Mouse (Mus musculus) left cerebral cortex, adult 2 months (tissue): ENCODE measurements around the gene Zdhhc9. TPM values are rescaled to one million over a fixed set of nuclear protein-coding genes. Genes with fewer than 3 reads are reported as not detected.

Experiments
- DNase-seq, 2 experiments: peaks; one replicate each; pipeline ENCODE4 v3.0.0; 2021 to 2022; ENCODE audit warnings: low spot score in 2 of 2, mixed read lengths in 1 of 2; ENCODE audit errors: extremely low spot score in 1 of 2
- H3K27ac ChIP-seq: fragments of 200-600 bp; 2 replicates; pipeline ENCODE4 v1.8.1; 2022
- H3K4me3 ChIP-seq: fragments of 200-600 bp; 2 replicates; pipeline ENCODE4 v1.8.1; 2022
- CTCF ChIP-seq: fragments of 200-600 bp; IDR thresholded peaks from 2 replicates; pipeline ENCODE4 v1.8.1; 2022; ENCODE audit warnings: antibody characterized with exemption, mild to moderate bottlenecking, moderate library complexity
- intact Hi-C: fragments of 180-260 bp; cut with DNase I; formaldehyde crosslinking; loops from one replicate; pipeline ENCODE4 v1.15.1; 2025
- total RNA-seq, 2 experiments: library from RNA; stranded (reverse); gene quantifications; 2 replicates each; pipeline ENCODE4 v1.2.3; 2021

The Zdhhc9 gene
- total RNA-seq, 2 experiments from 2014 or later, result 44.9 to 46.5 TPM

GRCm38 (mm10) chrX:48140286-48140877 lies 68.3 kb downstream of the Zdhhc9 start:
- no peak for TF ChIP-seq CTCF
- intact Hi-C loops, result no loop called here
- Histone ChIP-seq H3K4me3 (no peak overlapping the region), H3K27ac (no peak overlapping the region)
- DNase-seq, result no peak

- intact Hi-C loops, result no loop called here
These were observed 69.1 kb downstream of the Zdhhc9 start for GRCm38 (mm10) chrX:48139368-48140285.

GRCm38 (mm10) chrX:48138539-48139275 lies 70.0 kb downstream of the Zdhhc9 start:
- H3K27ac ChIP-seq, result no peak overlapping the region
- intact Hi-C loops, result no loop called here
- TF ChIP-seq CTCF, result no peak
- no peak for DNase-seq
- no peak overlapping the region for H3K4me3 ChIP-seq

More at GRCm38 (mm10) chrX:48139368-48140285, 69.1 kb downstream of the Zdhhc9 start:
- no peak for TF ChIP-seq CTCF
- Histone ChIP-seq H3K4me3 (no peak overlapping the region), H3K27ac (no peak overlapping the region)
- no peak for DNase-seq

GRCm38 (mm10) chrX:48138011-48138410 lies 70.7 kb downstream of the Zdhhc9 start:
- intact Hi-C loops, result no loop called here
- no peak for DNase-seq
- TF ChIP-seq CTCF, result no peak
- no peak overlapping the region for H3K27ac ChIP-seq
- no peak overlapping the region for H3K4me3 ChIP-seq

- TF ChIP-seq CTCF, result no peak
- H3K27ac ChIP-seq, result no peak overlapping the region
- DNase-seq, result no peak
- intact Hi-C loops, result no loop called here
- H3K4me3 ChIP-seq, result no peak overlapping the region
These were observed 71.7 kb downstream of the Zdhhc9 start for GRCm38 (mm10) chrX:48136935-48137334.

- Histone ChIP-seq H3K27ac (no peak overlapping the region), H3K4me3 (no peak overlapping the region)
- intact Hi-C loops, result no loop called here
- no peak for TF ChIP-seq CTCF
- no peak for DNase-seq
These were observed 79.5 kb downstream of the Zdhhc9 start for GRCm38 (mm10) chrX:48129167-48129566.

GRCm38 (mm10) chrX:48127502-48128218 lies 81.0 kb downstream of the Zdhhc9 start:
- H3K4me3 ChIP-seq, result no peak overlapping the region
- no peak for DNase-seq
- intact Hi-C loops, result no loop called here
- no peak overlapping the region for H3K27ac ChIP-seq
- no peak; the same call in 1 of the 2 replicates for TF ChIP-seq CTCF

GRCm38 (mm10) chrX:48126903-48127476 lies 81.7 kb downstream of the Zdhhc9 start:
- TF ChIP-seq CTCF, result no peak
- H3K27ac ChIP-seq, result no peak overlapping the region
- H3K4me3 ChIP-seq, result no peak overlapping the region
- no peak for DNase-seq
- intact Hi-C loops, result no loop called here

GRCm38 (mm10) chrX:48124132-48125071 lies 84.3 kb downstream of the Zdhhc9 start:
- intact Hi-C loops, result loop anchor here (1.0 to 2.0 kb wide), 2 partner anchors 106 to 132 kb away; no protein-coding TSS in a partner anchor
- peak; percentile 30 to 64 for DNase-seq
- peak; percentile 75 for TF ChIP-seq CTCF
- H3K4me3 ChIP-seq, result peak overlapping the region; percentile 1; the same call in 1 of the 2 replicates
- no peak overlapping the region for H3K27ac ChIP-seq

Other genes with a start within 250 kb of the Zdhhc9 start
- gene Apln, start 174.0 kb downstream of the Zdhhc9 start, total RNA-seq, result 10 to 100 TPM; 13.1 to 32.7 TPM
- gene Xpnpep2, start 100.2 kb downstream of the Zdhhc9 start, total RNA-seq, result under 1 TPM; 0.18 to 0.79 TPM
- gene Sash3, start 62.4 kb downstream of the Zdhhc9 start, total RNA-seq, result 1 to 10 TPM; 1.1 to 1.3 TPM
- gene Utp14a, start 48.0 kb upstream of the Zdhhc9 start, total RNA-seq, result 10 to 100 TPM; 15.5 to 19.2 TPM
- gene Bcorl1, start 132.5 kb upstream of the Zdhhc9 start, total RNA-seq, result 10 to 100 TPM; 20.3 to 20.4 TPM